Mouse (Mus musculus): ENCODE data around the gene Madd. TPM values are rescaled to one million over a fixed set of nuclear protein-coding genes. Genes with fewer than 3 reads are reported as not detected.
A peak's percentile ranks its signal among the peaks of the same experiment; 100 is the strongest.

The Madd gene
- polyA plus RNA-seq, 2 experiments, result 2.7 to 7.1 TPM

DNA sequence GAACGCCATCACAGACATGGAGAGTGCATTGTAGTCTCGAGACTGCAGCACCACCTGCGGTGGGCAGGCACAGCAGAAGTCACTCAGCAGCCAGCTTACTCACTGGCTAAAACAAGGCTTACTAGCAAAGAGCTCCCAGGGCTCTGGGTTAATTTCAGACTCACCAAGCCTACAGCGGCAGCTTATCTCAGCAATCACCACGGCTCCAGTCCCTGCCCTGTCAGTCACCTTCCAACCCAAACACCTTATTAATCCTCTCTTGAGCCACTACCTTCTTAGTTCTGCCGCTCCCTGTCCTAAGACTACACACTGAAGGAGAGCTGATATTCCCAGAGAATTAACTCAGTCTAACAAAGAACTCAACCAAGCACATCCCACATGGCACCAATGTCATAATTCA lies 7.4 kb downstream of the Madd start:
- no peak for TF ChIP-seq CTCF (IDR thresholded peaks at IDR 0.05; ENCODE audit: low read depth)
- TF ChIP-seq EP300 (IDR thresholded peaks at IDR 0.05; ENCODE audit: low read depth), result no peak
- DNase-seq (ENCODE audit: low read depth in 3 of 3, low spot score in 3 of 3), result no peak
- WGBS (ENCODE audit: insufficient replicate concordance), result 69% methylated on average over 6 of the region's 6 CpGs
- Histone ChIP-seq H3K9ac (replicated peaks) (no peak overlapping the region), H3K27me3 (ENCODE audit: control insufficient read depth, insufficient read depth, low read length) (no peaks in the 10 kb centered on the region), H3K4me3 (ENCODE audit: insufficient read depth in 1 of 2, low read depth in 2 of 2, low read length in 2 of 2) (no peak overlapping the region), H3K4me2 (ENCODE audit: low read depth) (no peak overlapping the region), H3K4me1 (replicated peaks; ENCODE audit: control insufficient read depth in 2 of 2, insufficient read depth in 2 of 2, low read length in 1 of 2) (no peaks in the 10 kb centered on the region), H3K9me3 (ENCODE audit: control insufficient read depth, low read length) (no peaks in the 10 kb centered on the region), H3K27ac (no peak overlapping the region), H3K36me3 (replicated peaks; ENCODE audit: control insufficient read depth, insufficient read depth, low read depth) (no peaks in the 10 kb centered on the region; the same call in none of the 2 replicates)
- ATAC-seq (ENCODE audit: insufficient read depth), result no peak

DNA sequence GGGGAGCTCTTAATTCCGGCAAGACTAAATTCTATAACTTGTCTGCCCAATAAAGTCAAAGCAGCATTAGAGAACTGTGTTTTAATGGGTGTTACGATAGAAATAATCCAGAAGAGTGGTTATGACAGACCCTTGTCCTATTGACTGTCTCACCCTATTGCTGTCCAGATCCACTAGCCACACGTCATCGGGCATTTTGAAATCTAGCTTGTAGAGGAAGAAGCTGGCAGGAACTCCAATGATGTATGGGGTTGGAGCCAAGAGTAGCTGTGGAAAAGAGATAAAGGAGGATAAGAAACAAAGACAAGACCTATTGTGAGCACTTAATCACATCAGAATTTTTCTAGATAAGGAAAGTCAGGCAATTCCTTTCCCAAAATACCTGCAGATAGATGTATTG lies 8.1 kb downstream of the Madd start:
- 79% methylated on average over 4 of the region's 4 CpGs for WGBS (ENCODE audit: insufficient replicate concordance)
- ATAC-seq (ENCODE audit: insufficient read depth) (no peak), DNase-seq (ENCODE audit: low read depth in 3 of 3, low spot score in 3 of 3) (no peak)
- Histone ChIP-seq H3K36me3 (replicated peaks; ENCODE audit: control insufficient read depth, insufficient read depth, low read depth) (no peaks in the 10 kb centered on the region; the same call in none of the 2 replicates), H3K4me2 (ENCODE audit: low read depth) (no peak overlapping the region), H3K4me1 (replicated peaks; ENCODE audit: control insufficient read depth in 2 of 2, insufficient read depth in 2 of 2, low read length in 1 of 2) (no peaks in the 10 kb centered on the region), H3K27me3 (ENCODE audit: control insufficient read depth, insufficient read depth, low read length) (no peaks in the 10 kb centered on the region), H3K9ac (replicated peaks) (no peak overlapping the region), H3K4me3 (ENCODE audit: insufficient read depth in 1 of 2, low read depth in 2 of 2, low read length in 2 of 2) (no peak overlapping the region), H3K27ac (no peak overlapping the region), H3K9me3 (ENCODE audit: control insufficient read depth, low read length) (no peaks in the 10 kb centered on the region)
- TF ChIP-seq CTCF (IDR thresholded peaks at IDR 0.05; ENCODE audit: low read depth) (no peak), EP300 (IDR thresholded peaks at IDR 0.05; ENCODE audit: low read depth) (no peak)

DNA sequence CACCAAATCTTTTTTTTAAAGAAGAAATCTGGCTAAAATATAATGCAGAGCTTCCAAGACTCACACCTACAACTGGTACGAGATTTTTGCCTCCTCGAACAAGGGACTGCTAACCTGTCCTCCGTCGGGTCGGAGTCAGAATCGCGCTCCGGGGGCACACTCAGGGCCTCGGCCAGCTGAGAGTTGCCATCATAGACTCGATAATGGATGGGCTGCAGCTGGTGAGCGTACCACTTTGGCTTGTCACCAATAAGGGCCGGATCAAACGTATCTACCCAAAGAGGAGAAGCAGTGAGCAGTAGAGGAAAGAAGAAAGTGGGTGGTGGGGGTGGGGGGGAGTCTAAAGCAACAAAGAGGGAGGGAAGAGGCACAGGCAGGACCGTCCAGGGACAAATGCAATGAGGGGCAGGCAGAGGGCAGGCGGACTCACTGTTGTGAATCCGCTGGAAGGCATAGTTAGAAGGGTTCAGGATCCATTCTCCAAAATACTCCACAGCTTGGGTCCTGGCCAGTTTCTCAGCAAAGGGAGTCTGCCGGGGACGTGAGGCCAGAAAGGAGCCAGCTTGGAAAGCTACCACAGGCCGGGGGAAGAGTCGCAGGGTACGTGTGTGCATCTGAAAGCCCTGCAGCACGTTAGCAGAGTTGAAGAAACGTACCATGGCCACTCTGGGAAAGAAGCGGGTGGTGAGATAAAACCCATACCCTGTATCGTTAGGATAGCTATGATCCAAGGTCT lies 13.9 kb downstream of the Madd start:
- WGBS (ENCODE audit: insufficient replicate concordance), result 84% methylated on average over 25 of the region's 25 CpGs
- Histone ChIP-seq H3K27me3 (ENCODE audit: control insufficient read depth, insufficient read depth, low read length) (no peaks in the 10 kb centered on the region), H3K4me2 (ENCODE audit: low read depth) (no peak overlapping the region), H3K9ac (replicated peaks) (no peak overlapping the region), H3K27ac (no peak overlapping the region), H3K36me3 (replicated peaks; ENCODE audit: control insufficient read depth, insufficient read depth, low read depth) (no peaks in the 10 kb centered on the region; the same call in none of the 2 replicates), H3K4me3 (ENCODE audit: insufficient read depth in 1 of 2, low read depth in 2 of 2, low read length in 2 of 2) (no peak overlapping the region), H3K4me1 (replicated peaks; ENCODE audit: control insufficient read depth in 2 of 2, insufficient read depth in 2 of 2, low read length in 1 of 2) (peaks cover 4 to 6% of the 10 kb centered on the region in 2 experiments; a peak in 3 of 4 replicates), H3K9me3 (ENCODE audit: control insufficient read depth, low read length) (no peaks in the 10 kb centered on the region)
- DNase-seq (ENCODE audit: low read depth in 3 of 3, low spot score in 3 of 3) (no peak), ATAC-seq (ENCODE audit: insufficient read depth) (no peak)
- TF ChIP-seq EP300 (IDR thresholded peaks at IDR 0.05; ENCODE audit: low read depth) (no peak), CTCF (IDR thresholded peaks at IDR 0.05; ENCODE audit: low read depth) (no peak)

DNA sequence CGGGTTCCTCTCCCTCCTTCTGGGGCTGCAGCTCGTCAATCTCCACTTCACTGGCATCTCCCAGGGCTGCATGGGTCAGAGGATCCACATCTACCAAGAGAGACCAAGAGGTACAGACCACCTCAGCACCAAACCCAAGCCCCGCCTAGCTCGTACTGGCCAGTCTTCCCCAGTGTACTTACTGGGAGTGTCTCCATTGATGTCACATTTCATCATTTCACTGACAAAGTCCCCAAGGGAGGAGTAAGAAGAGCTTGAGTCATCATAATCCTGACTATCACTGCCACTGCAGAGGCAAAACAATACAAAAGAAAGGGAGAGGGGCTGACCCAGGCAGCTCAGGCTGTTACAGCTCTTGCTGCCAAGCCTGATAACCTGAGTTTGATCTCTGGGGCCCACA lies 16.0 kb downstream of the Madd start:
- no peak for DNase-seq (ENCODE audit: low read depth in 3 of 3, low spot score in 3 of 3)
- H3K27me3 ChIP-seq (ENCODE audit: control insufficient read depth, insufficient read depth, low read length), result no peaks in the 10 kb centered on the region
- H3K36me3 ChIP-seq (replicated peaks; ENCODE audit: control insufficient read depth, insufficient read depth, low read depth), result no peaks in the 10 kb centered on the region; the same call in 1 of the 2 replicates
- H3K9ac ChIP-seq (replicated peaks), result no peak overlapping the region
- no peak overlapping the region for H3K27ac ChIP-seq
- 71% methylated on average over 4 of the region's 4 CpGs for WGBS (ENCODE audit: insufficient replicate concordance)
- H3K9me3 ChIP-seq (ENCODE audit: control insufficient read depth, low read length), result no peaks in the 10 kb centered on the region
- no peak overlapping the region for H3K4me3 ChIP-seq (ENCODE audit: insufficient read depth in 1 of 2, low read depth in 2 of 2, low read length in 2 of 2)
- H3K4me1 ChIP-seq (replicated peaks; ENCODE audit: control insufficient read depth in 2 of 2, insufficient read depth in 2 of 2, low read length in 1 of 2), result peaks cover 14 to 20% of the 10 kb centered on the region in 2 experiments; a peak in 3 of 4 replicates
- TF ChIP-seq CTCF (IDR thresholded peaks at IDR 0.05; ENCODE audit: low read depth) (no peak), EP300 (IDR thresholded peaks at IDR 0.05; ENCODE audit: low read depth) (no peak)
- no peak for ATAC-seq (ENCODE audit: insufficient read depth)
- H3K4me2 ChIP-seq (ENCODE audit: low read depth), result no peak overlapping the region

DNA sequence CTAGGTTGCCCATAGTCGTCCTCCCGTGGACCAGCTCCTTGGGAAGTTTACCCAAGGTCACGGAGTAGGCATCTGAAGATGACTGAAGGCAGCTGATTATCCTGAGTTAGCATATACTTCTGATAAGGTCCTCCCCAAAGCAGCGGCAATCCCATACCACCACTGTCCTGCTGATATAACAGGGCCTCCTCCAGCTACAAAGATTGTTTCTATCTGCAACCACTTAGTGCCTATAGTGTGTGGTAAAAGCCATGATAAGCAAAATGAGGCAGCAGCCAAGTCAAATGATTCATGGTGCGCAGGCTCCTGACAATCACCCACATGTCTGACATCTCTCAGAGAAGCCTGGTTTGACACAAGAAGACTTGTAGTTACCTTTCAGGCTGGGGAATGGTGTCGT lies 18.6 kb downstream of the Madd start:
- Histone ChIP-seq H3K9me3 (ENCODE audit: control insufficient read depth, low read length) (no peaks in the 10 kb centered on the region), H3K4me1 (replicated peaks; ENCODE audit: control insufficient read depth in 2 of 2, insufficient read depth in 2 of 2, low read length in 1 of 2) (peaks cover 14 to 20% of the 10 kb centered on the region in 2 experiments; a peak in 3 of 4 replicates), H3K9ac (replicated peaks) (no peak overlapping the region), H3K4me2 (ENCODE audit: low read depth) (no peak overlapping the region), H3K27ac (no peak overlapping the region), H3K36me3 (replicated peaks; ENCODE audit: control insufficient read depth, insufficient read depth, low read depth) (peaks cover 3% of the 10 kb centered on the region; the same call in 1 of the 2 replicates), H3K27me3 (ENCODE audit: control insufficient read depth, insufficient read depth, low read length) (no peaks in the 10 kb centered on the region), H3K4me3 (ENCODE audit: insufficient read depth in 1 of 2, low read depth in 2 of 2, low read length in 2 of 2) (no peak overlapping the region)
- ATAC-seq (ENCODE audit: insufficient read depth) (peak; percentile 78), DNase-seq (ENCODE audit: low read depth in 3 of 3, low spot score in 3 of 3) (peak in 2 of 3 experiments; percentile 23 to 32)
- WGBS (ENCODE audit: insufficient replicate concordance), result 32% methylated on average over 6 of the region's 6 CpGs
- TF ChIP-seq CTCF (IDR thresholded peaks at IDR 0.05; ENCODE audit: low read depth) (no peak), EP300 (IDR thresholded peaks at IDR 0.05; ENCODE audit: low read depth) (peak; percentile 62)

Data from liver, embryonic 14.5 days (tissue).